Comparison of ENCODE assay signal across 7 mouse cellular contexts in genomic region chr8:70862824-70863641, GRCm38 (mm10). TPM values are rescaled to one million over a fixed set of nuclear protein-coding genes. Genes with fewer than 3 reads are reported as not detected.
DNase-seq lines count a peak whose midpoint lies in the region; ATAC-seq lines count a peak whose summit lies in the region.

Gene Kcnn1 (minus strand): TSS chr8:70863258.

- H3K9ac ChIP-seq in lung, embryonic 16.5 days (ENCODE audit: low read length) = peak within 1 kb of the TSS; percentile 46
- peak within 1 kb of the TSS; percentile 70 for H3K9ac ChIP-seq in embryonic facial prominence, embryonic 11.5 days (replicated peaks; ENCODE audit: low read length)
- peak within 1 kb of the TSS; percentile 78 for H3K9ac ChIP-seq in heart, embryonic 14.5 days (ENCODE audit: low read length)
- peak within 1 kb of the TSS; percentile 61 for H3K9ac ChIP-seq in neural tube, embryonic 15.5 days (replicated peaks)

- no peak for ATAC-seq in lung, embryonic 16.5 days (ENCODE audit: low read depth)
- ATAC-seq in embryonic facial prominence, embryonic 11.5 days (replicated peaks; ENCODE audit: insufficient number of reproducible peaks, low FRiP score, low TSS enrichment, low read depth) = no peak
- ATAC-seq in heart, embryonic 14.5 days (ENCODE audit: insufficient number of reproducible peaks, insufficient read depth, low FRiP score, low read depth) = no peak
- ATAC-seq in neural tube, embryonic 15.5 days (ENCODE audit: low FRiP score) = no peak

- no peak for DNase-seq in lung, postnatal 25 days (ENCODE audit: low spot score)
- peak; percentile 71 for DNase-seq in embryonic facial prominence, embryonic 11.5 days (ENCODE audit: low spot score)
- peak; percentile 74 for DNase-seq in limb, embryonic 10.5 days (ENCODE audit: low spot score)
- DNase-seq in urinary bladder, postnatal 10 days (ENCODE audit: low spot score) = no peak

- H3K27ac ChIP-seq in lung, embryonic 16.5 days (ENCODE audit: low read length) = no peak within 1 kb of the TSS
- no peak within 1 kb of the TSS; the same call in 1 of the 2 replicates for H3K27ac ChIP-seq in embryonic facial prominence, embryonic 11.5 days (replicated peaks; ENCODE audit: low read depth, low read length)
- 0 out of 4 replicates have a peak within 1 kb of the TSS, but pooled peaks of 1 of the 2 experiments have one; percentile 84 for H3K27ac ChIP-seq in heart, embryonic 14.5 days (replicated peaks in 1 of 2; ENCODE audit: control insufficient read depth in 1 of 2, insufficient read depth in 1 of 2, low read depth in 2 of 2, low read length in 2 of 2)
- H3K27ac ChIP-seq in limb, embryonic 10.5 days = peak within 1 kb of the TSS; percentile 90
- peak within 1 kb of the TSS; percentile 94 for H3K27ac ChIP-seq in neural tube, embryonic 15.5 days (replicated peaks)

- peaks cover 22% of the 10 kb centered on the region for H3K4me1 ChIP-seq in lung, embryonic 16.5 days (replicated peaks; ENCODE audit: control insufficient read depth, insufficient read depth, low read length)
- H3K4me1 ChIP-seq in embryonic facial prominence, embryonic 11.5 days (ENCODE audit: control insufficient read depth, insufficient read depth, low read length) = peaks cover 14% of the 10 kb centered on the region
- H3K4me1 ChIP-seq in heart, embryonic 14.5 days (ENCODE audit: control insufficient read depth in 2 of 2, insufficient read depth in 2 of 2, low read length in 2 of 2) = peaks cover 20 to 32% of the 10 kb centered on the region in 2 experiments
- peaks cover 64% of the 10 kb centered on the region for H3K4me1 ChIP-seq in limb, embryonic 10.5 days
- peaks cover 58% of the 10 kb centered on the region for H3K4me1 ChIP-seq in neural tube, embryonic 15.5 days

- peaks cover 29% of the 10 kb centered on the region for H3K27me3 ChIP-seq in lung, embryonic 16.5 days (ENCODE audit: control insufficient read depth, insufficient read depth, low read depth, low read length)
- peaks cover 15% of the 10 kb centered on the region; the same call in 1 of the 2 replicates for H3K27me3 ChIP-seq in embryonic facial prominence, embryonic 11.5 days (ENCODE audit: control insufficient read depth, insufficient read depth, low read length)
- peaks cover 32% of the 10 kb centered on the region for H3K27me3 ChIP-seq in heart, embryonic 14.5 days (ENCODE audit: control insufficient read depth, insufficient read depth, low read length)
- H3K27me3 ChIP-seq in limb, embryonic 10.5 days (ENCODE audit: low read depth, poor library complexity, severe bottlenecking) = peaks cover 38% of the 10 kb centered on the region
- no peaks in the 10 kb centered on the region; the same call in 1 of the 2 replicates for H3K27me3 ChIP-seq in neural tube, embryonic 15.5 days (replicated peaks)

- peak within 1 kb of the TSS; percentile 39 for H3K4me3 ChIP-seq in lung, embryonic 16.5 days (ENCODE audit: low read length)
- H3K4me3 ChIP-seq in embryonic facial prominence, embryonic 11.5 days (ENCODE audit: low read depth, low read length) = peak within 1 kb of the TSS; percentile 40
- H3K4me3 ChIP-seq in heart, embryonic 14.5 days (ENCODE audit: control insufficient read depth in 1 of 2, insufficient read depth in 1 of 2, low read depth in 1 of 2, low read length in 2 of 2) = peak within 1 kb of the TSS; percentile 53 to 69
- H3K4me3 ChIP-seq in limb, embryonic 10.5 days = peak within 1 kb of the TSS; percentile 57
- peak within 1 kb of the TSS; percentile 48 for H3K4me3 ChIP-seq in neural tube, embryonic 15.5 days (replicated peaks)

- H3K4me2 ChIP-seq in lung, embryonic 16.5 days (ENCODE audit: low read depth, low read length) = peak within 1 kb of the TSS; percentile 64
- peak within 1 kb of the TSS; percentile 94 for H3K4me2 ChIP-seq in embryonic facial prominence, embryonic 11.5 days (ENCODE audit: low read depth, low read length)
- peak within 1 kb of the TSS; percentile 95 for H3K4me2 ChIP-seq in heart, embryonic 14.5 days (ENCODE audit: low read length)
- peak within 1 kb of the TSS; percentile 86 for H3K4me2 ChIP-seq in neural tube, embryonic 15.5 days

- H3K9me3 ChIP-seq in lung, embryonic 16.5 days (ENCODE audit: control insufficient read depth, low read length) = no peaks in the 10 kb centered on the region
- no peaks in the 10 kb centered on the region for H3K9me3 ChIP-seq in embryonic facial prominence, embryonic 11.5 days (replicated peaks; ENCODE audit: control insufficient read depth, low read length)
- H3K9me3 ChIP-seq in heart, embryonic 14.5 days (ENCODE audit: control insufficient read depth, low read length) = no peaks in the 10 kb centered on the region
- no peaks in the 10 kb centered on the region for H3K9me3 ChIP-seq in limb, embryonic 10.5 days (replicated peaks)
- H3K9me3 ChIP-seq in neural tube, embryonic 15.5 days (replicated peaks) = no peaks in the 10 kb centered on the region

- H3K36me3 ChIP-seq in lung, embryonic 16.5 days (ENCODE audit: control insufficient read depth, insufficient read depth, low read length) = no peaks in the 10 kb centered on the region; the same call in 1 of the 2 replicates
- H3K36me3 ChIP-seq in embryonic facial prominence, embryonic 11.5 days (replicated peaks; ENCODE audit: control insufficient read depth, insufficient read depth, low read depth, low read length) = no peaks in the 10 kb centered on the region
- peaks cover 5% of the 10 kb centered on the region for H3K36me3 ChIP-seq in heart, embryonic 14.5 days (ENCODE audit: control insufficient read depth, insufficient read depth, low read length)
- H3K36me3 ChIP-seq in limb, embryonic 10.5 days = peaks cover 6% of the 10 kb centered on the region
- peaks cover 6% of the 10 kb centered on the region; the same call in 1 of the 2 replicates for H3K36me3 ChIP-seq in neural tube, embryonic 15.5 days

- WGBS in lung, embryonic 16.5 days = under 1% methylated on average over 52 of the region's 55 CpGs
- WGBS in embryonic facial prominence, embryonic 11.5 days = under 1% methylated on average over 51 of the region's 55 CpGs
- WGBS in heart, embryonic 14.5 days = 1% methylated on average over 55 of the region's 55 CpGs
- WGBS in limb, embryonic 10.5 days = under 1% methylated on average over 55 of the region's 55 CpGs
- WGBS in neural tube, embryonic 15.5 days = under 1% methylated on average over 55 of the region's 55 CpGs

RNA-seq across cellular contexts. Expression of gene Kcnn1, which starts in this region (rescaled TPM):
- polyA plus RNA-seq in lung, embryonic 16.5 days (2015; fragmentation: Nextera tagmentation; extraction: Ambion mirVana) = 0.40 and 0.99 TPM in 2 replicates
- polyA plus RNA-seq in embryonic facial prominence, embryonic 11.5 days (2014; fragmentation: Nextera tagmentation; extraction: Ambion mirVana) = 2.9 and 4.0 TPM in 2 replicates
- polyA plus RNA-seq in heart, embryonic 14.5 days (2014; fragmentation: Nextera tagmentation; extraction: Ambion mirVana) = 1.8 and 2.2 TPM in 2 replicates
- 2.8 and 4.0 TPM in 2 replicates for polyA plus RNA-seq in limb, embryonic 10.5 days (2016; fragmentation: Nextera tagmentation; extraction: Ambion mirVana)
- polyA plus RNA-seq in neural tube, embryonic 15.5 days (2015; fragmentation: Nextera tagmentation; extraction: Ambion mirVana) = 17.6 and 18.6 TPM in 2 replicates

Comparison
In these comparisons a context has a peak if more than half of its experiments do, and no peak if none do; other contexts are left out.
1. H3K27ac ChIP-seq: peak in limb, embryonic 10.5 days (single experiment) and neural tube, embryonic 15.5 days (single experiment); none in lung, embryonic 16.5 days (single experiment) and embryonic facial prominence, embryonic 11.5 days (single experiment).
2. DNase-seq: peak in embryonic facial prominence, embryonic 11.5 days (single experiment) and limb, embryonic 10.5 days (single experiment); none in lung, postnatal 25 days (single experiment) and urinary bladder, postnatal 10 days (single experiment).
3. Peak in every context shown above with its lines, with median percentiles within 50 percentile points of each other: H3K4me2 ChIP-seq, H3K4me3 ChIP-seq and H3K9ac ChIP-seq.